Mouse (Mus musculus): Measurements from ENCODE around the gene Olfr649.

DNA sequence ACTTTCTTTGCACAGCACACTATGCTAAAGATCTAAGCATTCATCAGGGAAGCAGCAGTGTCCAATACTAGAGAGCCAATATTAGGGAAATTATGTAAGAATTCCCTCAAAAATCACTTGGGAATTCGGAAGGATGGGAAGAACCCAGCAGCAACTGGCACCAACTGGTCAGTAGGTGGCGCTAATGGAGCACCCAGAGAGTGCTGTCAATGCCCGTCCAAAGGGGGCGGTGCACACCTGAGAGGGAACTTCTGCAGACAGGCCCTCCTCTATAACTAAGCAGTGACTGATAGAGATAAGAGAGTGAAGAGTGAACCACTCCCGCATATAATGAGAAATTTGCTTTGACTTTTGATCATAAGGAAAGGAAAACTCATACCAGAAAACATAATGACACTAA is 4.0 kb upstream of the Olfr649 start:
- no peak for TF ChIP-seq POLR2A (IDR thresholded peaks at IDR 0.05; ENCODE audit: low read depth, low read length)
- TF ChIP-seq CTCF (IDR thresholded peaks at IDR 0.05; ENCODE audit: extremely low read depth, insufficient read length, insufficient replicate concordance, low read depth, low read length): peak; percentile 100
